In genomic region chr3:152792601-152793000, GRCm38 (mm10) we compare ENCODE assay signal across 16 mouse cellular contexts.
DNase-seq lines count a peak whose midpoint lies in the region; ATAC-seq and TF ChIP-seq lines count a peak whose summit lies in the region.
"Had no signal": no experiment of that assay in that cellular context is flagged by ENCODE, and none has a peak within 500 bp of the region (broad histone marks: within the 10 kb centered on the region; RNA-seq: fewer than 3 reads in every experiment).

No protein-coding gene starts in this region.

- no peak overlapping the region for H3K27ac ChIP-seq in liver, adult 2 months (replicated peaks; ENCODE audit: insufficient read depth, low read depth, low read length)
- no peak overlapping the region for H3K27ac ChIP-seq in liver, embryonic 12.5 days
- H3K27ac ChIP-seq: intestine, embryonic 15.5 days; midbrain, embryonic 12.5 days; neural tube, embryonic 13.5 days; stomach, postnatal 0 days had no signal

- H3K4me3 ChIP-seq in liver, adult 2 months (ENCODE audit: insufficient read depth, low read depth, low read length) = no peak overlapping the region
- no peak overlapping the region for H3K4me3 ChIP-seq in liver, embryonic 12.5 days
- H3K4me3 ChIP-seq: embryonic facial prominence, embryonic 13.5 days; intestine, embryonic 15.5 days; midbrain, embryonic 12.5 days; neural tube, embryonic 13.5 days had no signal

- TF ChIP-seq POLR2A in liver, adult 2 months (IDR thresholded peaks at IDR 0.05; ENCODE audit: extremely low read depth, insufficient read depth, low read length) = no peak

- peaks cover 2% of the 10 kb centered on the region; the same call in 1 of the 2 replicates for H3K4me1 ChIP-seq in liver, adult 2 months (ENCODE audit: control insufficient read depth, insufficient read depth, low read length)
- no peaks in the 10 kb centered on the region for H3K4me1 ChIP-seq in liver, embryonic 12.5 days
- H3K4me1 ChIP-seq: embryonic facial prominence, embryonic 13.5 days; intestine, embryonic 15.5 days had no signal

- ATAC-seq in liver, embryonic 12.5 days = no peak; the same call in 1 of the 2 replicates
- ATAC-seq in inflammation-experienced regulatory T-cells, adult 6 months = peak; percentile 60
- ATAC-seq in megakaryocyte-erythroid progenitor cell, adult 5-6 weeks (replicated peaks; ENCODE audit: low FRiP score, low TSS enrichment, poor library complexity, severe bottlenecking) = no peak
- ATAC-seq: intestine, embryonic 15.5 days had no signal

- H3K9me3 ChIP-seq in liver, embryonic 12.5 days (replicated peaks) = no peaks in the 10 kb centered on the region
- H3K9me3 ChIP-seq: embryonic facial prominence, embryonic 13.5 days; intestine, embryonic 15.5 days; midbrain, embryonic 12.5 days; neural tube, embryonic 13.5 days had no signal

- intact Hi-C loops in heart, postnatal 25 days (cut with DNase I) = no loop called here

- H3K79me2 ChIP-seq in liver, adult 2 months (ENCODE audit: control insufficient read depth, insufficient read depth, low read length) = no peaks in the 10 kb centered on the region

- H3K36me3 ChIP-seq in liver, adult 2 months (ENCODE audit: control insufficient read depth, insufficient read depth, low read length) = no peaks in the 10 kb centered on the region
- peaks cover 22% of the 10 kb centered on the region for H3K36me3 ChIP-seq in liver, embryonic 12.5 days

- H3K4me2 ChIP-seq in liver, embryonic 12.5 days = no peak overlapping the region
- H3K4me2 ChIP-seq: embryonic facial prominence, embryonic 13.5 days; intestine, embryonic 15.5 days; liver, embryonic 11.5 days; lung, embryonic 14.5 days; midbrain, embryonic 12.5 days; neural tube, embryonic 13.5 days had no signal

- H3K9ac ChIP-seq in liver, adult 2 months (ENCODE audit: low read depth, low read length) = no peak overlapping the region
- no peak overlapping the region for H3K9ac ChIP-seq in liver, embryonic 12.5 days
- H3K9ac ChIP-seq: embryonic facial prominence, embryonic 13.5 days; intestine, embryonic 15.5 days; lung, embryonic 14.5 days; midbrain, embryonic 12.5 days; neural tube, embryonic 13.5 days had no signal

- WGBS in liver, adult 2 months = 51% methylated on average over 5 of the region's 5 CpGs
- WGBS in liver, embryonic 12.5 days (ENCODE audit: insufficient replicate concordance) = 85% methylated on average over 5 of the region's 5 CpGs

- peak; percentile 70 for DNase-seq in heart, adult 11 months
- no peak for DNase-seq in heart, postnatal 25 days (ENCODE audit: low spot score)
- DNase-seq in liver, adult 2 months (ENCODE audit: extremely low read depth, low read depth, low spot score) = peak; percentile 64
- DNase-seq in spleen, adult 12 weeks (ENCODE audit: low spot score) = no peak
- DNase-seq: lung, postnatal 4 days; right cerebral cortex, postnatal 25 days had no signal

- TF ChIP-seq CTCF in liver, adult 2 months (IDR thresholded peaks at IDR 0.05; ENCODE audit: low read depth, low read length) = no peak

- no peaks in the 10 kb centered on the region for H3K27me3 ChIP-seq in liver, adult 2 months (ENCODE audit: control insufficient read depth, insufficient read depth, low read length)
- no peaks in the 10 kb centered on the region for H3K27me3 ChIP-seq in liver, embryonic 12.5 days (replicated peaks)
- H3K27me3 ChIP-seq: embryonic facial prominence, embryonic 13.5 days; intestine, embryonic 15.5 days; midbrain, embryonic 12.5 days; neural tube, embryonic 13.5 days had no signal

Comparison
In these comparisons a context has a peak if more than half of its experiments do, and no peak if none do; other contexts are left out.
1. DNase-seq: peak in heart, adult 11 months (single experiment) and liver, adult 2 months (single experiment); none in heart, postnatal 25 days (single experiment) and spleen, adult 12 weeks (single experiment).